Mouse (Mus musculus): ENCODE data around the gene Ywhag.

The Ywhag gene

GRCm38 (mm10) chr5:135934481-135935175 is at the start of gene Ywhag:
TSS of gene Ywhag (minus strand) at chr5:135934616.
- peak; percentile 98 for DNase-seq (ENCODE audit: low spot score)

GRCm38 (mm10) chr5:135982398-135982797 is 48.0 kb upstream of the Ywhag start:
- DNase-seq (ENCODE audit: low spot score) = peak; percentile 87

- no peak for DNase-seq (ENCODE audit: low spot score)
Measured at GRCm38 (mm10) chr5:135979904-135980303, 45.5 kb upstream of the Ywhag start, which contains the start of gene Zp3. TSS of gene Zp3 (plus strand) at chr5:135980099.

- DNase-seq (ENCODE audit: low spot score) = no peak
Measured at GRCm38 (mm10) chr5:135979381-135979780, 45.0 kb upstream of the Ywhag start.

GRCm38 (mm10) chr5:135975893-135976668 is 41.7 kb upstream of the Ywhag start:
- no peak for DNase-seq (ENCODE audit: low spot score)

- no peak for DNase-seq (ENCODE audit: low spot score)
Measured at GRCm38 (mm10) chr5:135974365-135974764, 39.9 kb upstream of the Ywhag start, which contains the start of gene Ssc4d. TSS of gene Ssc4d (minus strand) at chr5:135974531.

GRCm38 (mm10) chr5:135971876-135972275 is 37.5 kb upstream of the Ywhag start:
- no peak for DNase-seq (ENCODE audit: low spot score)

- DNase-seq (ENCODE audit: low spot score) = no peak
Measured at GRCm38 (mm10) chr5:135970247-135970646, 35.8 kb upstream of the Ywhag start.

GRCm38 (mm10) chr5:135968781-135969180 is 34.4 kb upstream of the Ywhag start:
- peak; percentile 55 for DNase-seq (ENCODE audit: low spot score)

- no peak for DNase-seq (ENCODE audit: low spot score)
Measured at GRCm38 (mm10) chr5:135966866-135967265, 32.5 kb upstream of the Ywhag start.

- DNase-seq (ENCODE audit: low spot score) = no peak
Measured at GRCm38 (mm10) chr5:135965501-135965930, 31.1 kb upstream of the Ywhag start.

GRCm38 (mm10) chr5:135963280-135963627 is 28.8 kb upstream of the Ywhag start:
- DNase-seq (ENCODE audit: low spot score) = no peak

- peak; percentile 99 for DNase-seq (ENCODE audit: low spot score)
Measured at GRCm38 (mm10) chr5:135962492-135963279, 28.3 kb upstream of the Ywhag start.

GRCm38 (mm10) chr5:135962125-135962491 is 27.7 kb upstream of the Ywhag start:
- DNase-seq (ENCODE audit: low spot score) = no peak

GRCm38 (mm10) chr5:135960909-135961635 is 26.7 kb upstream of the Ywhag start:
- DNase-seq (ENCODE audit: low spot score) = no peak

- DNase-seq (ENCODE audit: low spot score) = no peak
Measured at GRCm38 (mm10) chr5:135959911-135960310, 25.5 kb upstream of the Ywhag start.

- no peak for DNase-seq (ENCODE audit: low spot score)
Measured at GRCm38 (mm10) chr5:135958367-135958766, 24.0 kb upstream of the Ywhag start.

GRCm38 (mm10) chr5:135957207-135957974 is 23.0 kb upstream of the Ywhag start:
- peak; percentile 97 for DNase-seq (ENCODE audit: low spot score)

GRCm38 (mm10) chr5:135956300-135957206 is 22.1 kb upstream of the Ywhag start:
- no peak for DNase-seq (ENCODE audit: low spot score)

- no peak for DNase-seq (ENCODE audit: low spot score)
Measured at GRCm38 (mm10) chr5:135952830-135953229, 18.4 kb upstream of the Ywhag start.
